Mouse (Mus musculus): ENCODE measurements around the gene Tiam1.

DNA sequence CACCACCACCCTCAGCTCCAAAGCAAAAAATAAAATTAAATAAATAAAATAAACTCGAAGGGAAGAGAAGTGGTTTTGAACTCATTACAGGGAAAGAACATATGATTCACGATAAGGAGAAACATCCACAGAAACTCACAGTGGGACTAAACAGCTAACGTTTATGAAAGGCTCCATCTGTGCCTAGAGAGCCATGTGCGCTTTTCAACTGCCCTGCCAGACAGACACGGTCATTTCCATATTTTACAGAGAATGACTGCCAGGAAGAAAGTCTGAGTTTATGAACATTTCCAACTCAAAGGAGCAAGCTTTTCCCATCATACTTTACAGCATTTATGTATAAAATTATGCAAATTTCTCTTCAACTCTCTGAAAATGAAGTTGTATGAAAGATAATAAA, 386.2 kb downstream of the Tiam1 start:
- no peak for TF ChIP-seq POLR2A (IDR thresholded peaks at IDR 0.05; ENCODE audit: low read depth, low read length)
- no peak for TF ChIP-seq CTCF (IDR thresholded peaks at IDR 0.05; ENCODE audit: extremely low read depth, insufficient read length, insufficient replicate concordance, low read depth, low read length)

Measured in small intestine, adult 2 months (tissue).